Mouse (Mus musculus) layer of hippocampus, adult 18-20 months (tissue): Measurements from ENCODE around the gene Osbpl8. TPM values are rescaled to one million over a fixed set of nuclear protein-coding genes. Genes with fewer than 3 reads are reported as not detected.

ENCODE experiments used
- DNase-seq, 2 experiments: peaks; one replicate each; pipeline ENCODE4 v3.0.0; 2022; ENCODE audit warnings: low spot score in 2 of 2
- total RNA-seq, 2 experiments: library from RNA; stranded (reverse); gene quantifications; 2 replicates each; pipeline ENCODE4 v1.2.3; 2021

The Osbpl8 gene
- total RNA-seq, 2 experiments from 2014 or later, result 62.9 to 63.0 TPM

- DNase-seq, result no peak
These were observed 14.8 kb upstream of the Osbpl8 start for GRCm38 (mm10) chr10:111149761-111150160.

- no peak for DNase-seq
These were observed 9.5 kb upstream of the Osbpl8 start for GRCm38 (mm10) chr10:111155065-111155464.

GRCm38 (mm10) chr10:111155571-111155970 lies 9.0 kb upstream of the Osbpl8 start:
- no peak for DNase-seq

- no peak for DNase-seq
These were observed 8.0 kb upstream of the Osbpl8 start for GRCm38 (mm10) chr10:111156394-111157190.

GRCm38 (mm10) chr10:111157241-111157659 lies 7.3 kb upstream of the Osbpl8 start:
- DNase-seq, result no peak

GRCm38 (mm10) chr10:111159789-111160522 lies 4.6 kb upstream of the Osbpl8 start:
- DNase-seq, result no peak

- DNase-seq, result no peak
These were observed 4.0 kb upstream of the Osbpl8 start for GRCm38 (mm10) chr10:111160540-111160939.

- no peak for DNase-seq
These were observed 3.2 kb upstream of the Osbpl8 start for GRCm38 (mm10) chr10:111161373-111161772.

GRCm38 (mm10) chr10:111163025-111163424 lies 1.5 kb upstream of the Osbpl8 start:
- DNase-seq, result no peak

GRCm38 (mm10) chr10:111163601-111164240 lies 831 bp upstream of the Osbpl8 start:
- DNase-seq, result no peak

- DNase-seq, result peak in 1 of 2 experiments; percentile 63
These were observed 848 bp downstream of the Osbpl8 start for GRCm38 (mm10) chr10:111165219-111165981.

GRCm38 (mm10) chr10:111166057-111166841 lies 1.7 kb downstream of the Osbpl8 start:
- DNase-seq, result no peak

GRCm38 (mm10) chr10:111167444-111167843 lies 2.9 kb downstream of the Osbpl8 start:
- no peak for DNase-seq

GRCm38 (mm10) chr10:111168305-111168704 lies 3.8 kb downstream of the Osbpl8 start:
- DNase-seq, result no peak

GRCm38 (mm10) chr10:111171246-111171934 lies 6.8 kb downstream of the Osbpl8 start:
- no peak for DNase-seq

GRCm38 (mm10) chr10:111173589-111174247 lies 9.2 kb downstream of the Osbpl8 start:
- no peak for DNase-seq

- DNase-seq, result no peak
These were observed 12.8 kb downstream of the Osbpl8 start for GRCm38 (mm10) chr10:111177336-111177735.

GRCm38 (mm10) chr10:111178024-111178423 lies 13.5 kb downstream of the Osbpl8 start:
- DNase-seq, result peak in 1 of 2 experiments; percentile 34

GRCm38 (mm10) chr10:111180633-111181032 lies 16.1 kb downstream of the Osbpl8 start:
- DNase-seq, result no peak
